Mouse (Mus musculus) left cerebral cortex, postnatal 25 days (tissue): Measurements from ENCODE around the gene Lifr. TPM values are rescaled to one million over a fixed set of nuclear protein-coding genes. Genes with fewer than 3 reads are reported as not detected.
A peak's percentile ranks its signal among the peaks of the same experiment; 100 is the strongest.

Experiments used
- DNase-seq, 2 experiments: peaks; one replicate each; pipeline ENCODE4 v3.0.0; 2022; ENCODE audit warnings: low spot score in 2 of 2, mixed read lengths in 1 of 2
- intact Hi-C: fragments of 180-260 bp; cut with DNase I; formaldehyde crosslinking; loops from one replicate; pipeline ENCODE4 v1.15.1; 2025
- total RNA-seq, 2 experiments: library from RNA; stranded (reverse); gene quantifications; 2 replicates each; pipeline ENCODE4 v1.2.3; 2021

The Lifr gene
- total RNA-seq, 2 experiments from 2014 or later = 43.4 to 48.2 TPM

GRCm38 (mm10) chr15:7079631-7080337, 10.6 kb upstream of the Lifr start:
- intact Hi-C loops = no loop called here
- DNase-seq = no peak

GRCm38 (mm10) chr15:7080916-7081626, 9.3 kb upstream of the Lifr start:
- DNase-seq = no peak
- intact Hi-C loops = no loop called here

GRCm38 (mm10) chr15:7081795-7082194, 8.6 kb upstream of the Lifr start:
- intact Hi-C loops = no loop called here
- DNase-seq = no peak

- intact Hi-C loops = no loop called here
- DNase-seq = no peak
Observed at GRCm38 (mm10) chr15:7082901-7083300, 7.5 kb upstream of the Lifr start.

GRCm38 (mm10) chr15:7084780-7085497, 5.5 kb upstream of the Lifr start:
- intact Hi-C loops = no loop called here
- DNase-seq = peak in 1 of 2 experiments; percentile 19

GRCm38 (mm10) chr15:7088691-7089090, 1.7 kb upstream of the Lifr start:
- DNase-seq = no peak
- intact Hi-C loops = no loop called here

GRCm38 (mm10) chr15:7092321-7092720, 1.9 kb downstream of the Lifr start:
- intact Hi-C loops = no loop called here
- DNase-seq = no peak

GRCm38 (mm10) chr15:7099406-7099805, 9.0 kb downstream of the Lifr start:
- no peak for DNase-seq
- intact Hi-C loops = no loop called here

- intact Hi-C loops = no loop called here
- peak in 1 of 2 experiments; percentile 56 for DNase-seq
Observed at GRCm38 (mm10) chr15:7100226-7100625, 9.8 kb downstream of the Lifr start.

- intact Hi-C loops = no loop called here
- no peak for DNase-seq
Observed at GRCm38 (mm10) chr15:7103051-7103450, 12.6 kb downstream of the Lifr start.

GRCm38 (mm10) chr15:7105224-7105623, 14.8 kb downstream of the Lifr start:
- intact Hi-C loops = no loop called here
- no peak for DNase-seq

GRCm38 (mm10) chr15:7108160-7108559, 17.7 kb downstream of the Lifr start:
- DNase-seq = no peak
- intact Hi-C loops = no loop called here

GRCm38 (mm10) chr15:7112227-7112907, 22.0 kb downstream of the Lifr start:
- intact Hi-C loops = no loop called here
- no peak for DNase-seq

GRCm38 (mm10) chr15:7113906-7114305, 23.5 kb downstream of the Lifr start:
- intact Hi-C loops = no loop called here
- no peak for DNase-seq

GRCm38 (mm10) chr15:7115326-7116003, 25.1 kb downstream of the Lifr start:
- DNase-seq = no peak
- intact Hi-C loops = no loop called here

- intact Hi-C loops = no loop called here
- no peak for DNase-seq
Observed at GRCm38 (mm10) chr15:7116216-7116615, 25.8 kb downstream of the Lifr start.

- DNase-seq = no peak
- intact Hi-C loops = no loop called here
Observed at GRCm38 (mm10) chr15:7116699-7117098, 26.3 kb downstream of the Lifr start.

- intact Hi-C loops = no loop called here
- no peak for DNase-seq
Observed at GRCm38 (mm10) chr15:7117944-7118343, 27.5 kb downstream of the Lifr start.

GRCm38 (mm10) chr15:7118849-7119248, 28.4 kb downstream of the Lifr start:
- DNase-seq = peak; percentile 51 to 59
- intact Hi-C loops = no loop called here
